Mouse (Mus musculus) forelimb bud, embryonic 11.5 days (tissue): ENCODE measurements at regions not wholly inside any gene's neighbourhood (a gene's known extent, or its start where the extent isn't known, plus 50 kb on each side); places are given as distances from the start of the nearest gene placed in this dataset.
A peak's percentile ranks its signal among the peaks of the same experiment; 100 is the strongest.

Experiments
- DNase-seq: peaks from one replicate; pipeline ENCODE4 v3.0.0-alpha.2; 2012; ENCODE audit warnings: low read depth, low spot score

- DNase-seq: no peak
Observed at GRCm38 (mm10) chr14:61898664-61899063, 291.4 kb downstream of the Kcnrg start.

- no peak for DNase-seq
Observed at GRCm38 (mm10) chr14:61904426-61905124, 297.3 kb downstream of the Kcnrg start.

GRCm38 (mm10) chr14:61918113-61918512, 310.9 kb downstream of the Kcnrg start:
- no peak for DNase-seq

- no peak for DNase-seq
Observed at GRCm38 (mm10) chr14:61931811-61932210, 324.6 kb downstream of the Kcnrg start.

- DNase-seq: no peak
Observed at GRCm38 (mm10) chr14:61941682-61942081, 334.4 kb downstream of the Kcnrg start.

GRCm38 (mm10) chr14:61945659-61946058, 338.4 kb downstream of the Kcnrg start:
- no peak for DNase-seq

- DNase-seq: peak; percentile 61
Observed at GRCm38 (mm10) chr14:61949446-61949845, 342.2 kb downstream of the Kcnrg start.

- no peak for DNase-seq
Observed at GRCm38 (mm10) chr14:61950004-61950403, 342.4 kb upstream of the Rnaseh2b start.

GRCm38 (mm10) chr14:61953029-61953428, 339.4 kb upstream of the Rnaseh2b start:
- no peak for DNase-seq

- no peak for DNase-seq
Observed at GRCm38 (mm10) chr14:61955416-61955815, 337.0 kb upstream of the Rnaseh2b start.

- no peak for DNase-seq
Observed at GRCm38 (mm10) chr14:61960243-61960957, 332.0 kb upstream of the Rnaseh2b start.

GRCm38 (mm10) chr14:61968467-61968866, 323.9 kb upstream of the Rnaseh2b start:
- no peak for DNase-seq

GRCm38 (mm10) chr14:61968957-61969535, 323.3 kb upstream of the Rnaseh2b start:
- DNase-seq: no peak

- DNase-seq: no peak
Observed at GRCm38 (mm10) chr14:61970591-61970990, 321.8 kb upstream of the Rnaseh2b start.

- DNase-seq: no peak
Observed at GRCm38 (mm10) chr14:61971100-61972088, 321.0 kb upstream of the Rnaseh2b start.

GRCm38 (mm10) chr14:61975301-61975732, 317.1 kb upstream of the Rnaseh2b start:
- DNase-seq: no peak

- DNase-seq: no peak
Observed at GRCm38 (mm10) chr14:61980581-61980980, 311.8 kb upstream of the Rnaseh2b start.

- DNase-seq: no peak
Observed at GRCm38 (mm10) chr14:61985575-61985974, 306.8 kb upstream of the Rnaseh2b start.

GRCm38 (mm10) chr14:61986203-61986602, 306.2 kb upstream of the Rnaseh2b start:
- DNase-seq: no peak

GRCm38 (mm10) chr14:61995253-61995652, 297.1 kb upstream of the Rnaseh2b start:
- DNase-seq: no peak

- DNase-seq: no peak
Observed at GRCm38 (mm10) chr14:61997736-61998135, 294.7 kb upstream of the Rnaseh2b start.
